Mouse (Mus musculus) adrenal gland, postnatal 4 days (tissue): ENCODE measurements around the gene Zfp9. TPM values are rescaled to one million over a fixed set of nuclear protein-coding genes. Genes with fewer than 3 reads are reported as not detected.

Source experiments
- DNase-seq, 2 experiments: peaks; one replicate each; pipeline ENCODE4 v3.0.0; 2021 to 2022; ENCODE audit warnings: low spot score in 2 of 2, mixed read lengths in 2 of 2
- long read RNA-seq, 2 experiments: library from polyadenylated mRNA; stranded (forward); transcript quantifications; one replicate each; pipeline ENCODE4 v2.0.0; 2021
- microRNA-seq: library from miRNA; unstranded; fragments of <30 nt; microRNA quantifications from one replicate; pipeline ENCODE4 v1.2.0, GENCODE M21; 2021
- total RNA-seq, 2 experiments: library from RNA; stranded (reverse); gene quantifications; 2 replicates each; pipeline ENCODE4 v1.2.3; 2021

The Zfp9 gene
- 10 to 100 TPM; 10.9 to 11.0 TPM for total RNA-seq
- long read RNA-seq, experiment 1, partial matches to known transcripts = 1 of 1 reads
- long read RNA-seq, experiment 1, other reads (novel, unspliced or antisense) = 0 of 1 reads
- long read RNA-seq, experiment 2, partial matches to known transcripts = 1 of 4 reads
- long read RNA-seq, experiment 2, other reads (novel, unspliced or antisense) = 2 of 4 reads

DNA sequence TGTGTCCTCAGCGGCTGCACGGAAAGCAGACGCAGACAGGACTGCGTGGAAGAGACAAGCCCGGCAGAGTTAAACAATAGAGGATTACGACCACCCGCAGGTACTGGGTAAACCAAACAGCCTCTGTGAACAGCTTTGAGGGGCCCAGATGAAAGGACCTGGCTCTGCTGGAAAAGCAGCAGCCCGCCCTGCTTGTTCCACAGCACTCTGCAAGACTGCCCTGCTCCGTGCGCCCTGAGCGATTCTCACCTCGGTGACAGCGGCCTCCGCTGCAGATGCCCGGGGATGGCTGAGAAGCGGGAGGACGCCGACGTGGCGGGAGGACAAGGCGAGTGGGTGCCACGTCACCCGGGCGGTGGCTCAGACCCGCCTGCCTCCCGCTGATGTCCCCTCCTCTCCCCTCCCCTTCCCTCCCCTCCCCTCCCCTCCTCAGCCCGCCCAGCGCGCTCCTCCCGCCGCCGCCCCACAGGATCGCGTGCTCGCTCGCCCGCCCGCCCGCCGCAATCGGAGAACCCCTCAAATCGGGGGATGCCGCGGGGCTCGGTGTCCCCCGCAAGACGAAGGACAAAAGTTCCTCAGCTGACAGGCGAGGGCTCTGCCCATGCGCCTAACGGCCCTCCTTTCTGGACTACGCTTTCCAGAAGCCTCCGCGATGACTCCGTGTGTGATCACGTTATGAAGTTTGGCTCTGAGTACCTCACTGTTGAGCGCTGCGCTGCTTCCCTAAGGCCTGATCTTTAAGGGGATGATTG, at the start of gene Zfp9:
Gene Zfp9, minus strand, starts transcription at position 364 of the 752 bp plus-strand sequence.
- DNase-seq = peak; percentile 34 to 45

DNA sequence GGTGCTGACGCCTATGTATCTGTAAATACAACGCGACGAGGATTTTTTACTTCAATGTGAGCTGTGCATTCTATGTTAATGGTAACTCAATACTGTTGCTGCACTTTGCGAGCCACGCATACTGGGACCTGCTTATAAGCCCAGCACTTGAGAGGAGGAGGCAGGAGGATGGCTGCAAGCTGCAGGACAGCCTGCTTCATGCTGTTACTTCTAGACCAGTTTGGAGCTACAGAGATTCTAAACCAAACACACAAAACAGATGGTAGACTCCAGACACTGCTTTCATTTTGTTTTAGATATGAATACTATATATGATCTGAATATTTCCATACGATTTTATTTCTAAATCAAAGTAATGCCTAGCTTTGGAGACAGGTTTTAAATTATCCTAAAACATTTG, 41.5 kb upstream of the Zfp9 start:
- DNase-seq = no peak

DNA sequence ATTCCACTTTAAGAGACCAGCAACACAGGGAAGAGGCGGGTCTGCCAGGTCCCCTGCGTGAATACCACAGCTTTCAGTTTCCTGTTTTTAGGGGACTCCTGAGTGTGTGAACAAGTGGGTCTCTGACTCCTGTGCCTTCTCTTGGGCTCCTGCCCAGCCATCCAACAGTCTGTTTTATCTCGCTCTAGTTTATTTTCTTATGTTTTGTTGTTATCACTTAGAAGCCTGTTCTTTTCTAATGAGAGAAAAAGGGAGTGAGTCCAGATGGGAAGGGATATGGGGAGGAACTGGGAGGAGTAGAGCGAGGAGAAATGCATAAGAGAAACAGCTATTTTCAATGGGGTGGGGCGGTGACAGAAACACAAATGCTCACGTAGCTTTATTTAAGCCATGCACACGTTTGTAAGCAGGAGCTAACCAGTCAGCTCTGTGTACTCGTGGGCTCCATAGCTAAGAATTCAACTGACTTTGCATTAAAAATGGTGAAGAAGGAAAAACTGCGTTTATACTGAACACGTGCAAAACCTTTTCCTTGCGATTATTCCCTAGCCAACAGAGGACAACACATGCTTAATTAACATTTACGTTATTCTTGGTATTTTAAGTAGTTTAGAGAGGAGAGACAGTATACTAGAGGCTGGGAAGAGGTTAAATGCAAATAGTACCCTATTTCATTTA, 34.4 kb upstream of the Zfp9 start:
- DNase-seq = no peak

DNA sequence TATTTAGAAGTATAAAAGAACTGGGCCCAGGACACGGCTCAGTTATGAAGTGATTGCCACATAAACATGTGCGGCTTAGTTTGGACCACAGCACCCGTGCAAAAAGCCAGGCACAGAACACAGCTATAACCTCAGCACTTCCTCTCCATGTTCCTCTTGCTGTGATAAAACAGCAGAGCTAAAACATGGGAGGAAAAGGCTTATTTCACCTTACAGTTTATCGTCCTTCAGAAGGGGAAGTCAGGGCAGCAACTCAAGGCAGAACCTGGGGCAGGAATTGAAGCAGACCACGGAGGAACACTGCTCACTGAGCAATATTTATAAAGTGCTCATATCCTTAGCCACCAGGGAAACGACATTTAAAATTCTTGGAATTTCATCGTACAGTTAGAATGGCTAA, 19.9 kb upstream of the Zfp9 start:
- DNase-seq = no peak

DNA sequence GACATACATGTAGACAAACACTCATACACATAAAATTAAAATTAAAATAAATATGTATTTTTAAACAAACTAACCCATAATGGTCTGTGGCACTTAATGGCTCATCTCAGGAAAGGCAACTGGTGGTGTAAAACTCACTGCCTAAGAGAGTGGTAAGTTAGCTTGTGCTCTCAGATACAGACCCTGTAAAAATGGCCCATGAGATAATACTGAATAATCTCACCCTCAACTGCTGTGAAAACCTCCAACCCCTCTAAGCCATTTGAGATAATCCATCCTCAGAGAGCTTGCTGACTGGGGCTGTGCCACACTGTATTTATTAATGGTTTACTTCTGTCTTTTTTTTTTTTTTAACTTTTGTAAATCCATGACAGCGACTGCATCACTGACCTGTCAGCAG, 3.0 kb upstream of the Zfp9 start:
- DNase-seq = no peak

DNA sequence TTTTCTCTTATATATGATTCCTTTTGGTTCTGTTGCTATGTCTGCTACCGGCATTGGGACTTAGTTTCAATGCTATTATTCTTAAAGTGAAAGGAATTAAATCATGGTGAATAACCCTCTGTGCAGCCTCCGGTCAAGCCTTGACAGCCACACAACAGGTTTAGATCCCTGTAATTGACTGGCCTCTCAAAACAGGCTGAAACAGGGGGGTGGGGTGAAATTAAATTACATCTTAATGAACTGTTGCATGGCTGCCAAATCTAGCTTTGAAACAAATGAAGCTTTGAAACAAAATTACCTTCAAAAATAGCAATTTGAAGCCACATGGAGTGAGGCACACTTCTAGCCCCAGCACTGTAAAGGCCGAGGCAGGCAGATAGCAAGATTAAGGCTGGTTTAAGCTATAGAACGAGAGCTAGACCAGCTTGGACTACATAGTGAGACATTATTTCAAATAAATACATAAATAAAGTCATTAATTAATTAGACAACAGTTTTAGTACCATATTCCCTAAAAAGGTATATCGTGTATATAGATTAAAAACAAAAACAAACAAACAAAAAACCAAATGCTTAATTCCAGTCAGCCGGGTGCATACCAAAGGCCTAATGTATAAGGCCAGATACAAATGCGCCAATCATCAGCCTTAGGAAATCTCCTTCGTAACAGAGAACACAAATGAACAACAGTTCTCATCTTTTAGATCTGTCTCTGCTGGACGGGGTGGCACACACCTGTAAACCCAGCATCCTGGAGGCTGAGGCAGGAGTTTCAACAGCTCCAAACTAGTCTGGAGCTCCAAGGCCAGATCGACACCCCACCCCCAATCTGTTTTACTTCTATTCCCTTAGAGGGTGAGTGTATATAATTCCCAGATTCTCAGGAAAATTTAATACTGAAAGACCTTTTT, 990 bp downstream of the Zfp9 start:
- no peak for DNase-seq

DNA sequence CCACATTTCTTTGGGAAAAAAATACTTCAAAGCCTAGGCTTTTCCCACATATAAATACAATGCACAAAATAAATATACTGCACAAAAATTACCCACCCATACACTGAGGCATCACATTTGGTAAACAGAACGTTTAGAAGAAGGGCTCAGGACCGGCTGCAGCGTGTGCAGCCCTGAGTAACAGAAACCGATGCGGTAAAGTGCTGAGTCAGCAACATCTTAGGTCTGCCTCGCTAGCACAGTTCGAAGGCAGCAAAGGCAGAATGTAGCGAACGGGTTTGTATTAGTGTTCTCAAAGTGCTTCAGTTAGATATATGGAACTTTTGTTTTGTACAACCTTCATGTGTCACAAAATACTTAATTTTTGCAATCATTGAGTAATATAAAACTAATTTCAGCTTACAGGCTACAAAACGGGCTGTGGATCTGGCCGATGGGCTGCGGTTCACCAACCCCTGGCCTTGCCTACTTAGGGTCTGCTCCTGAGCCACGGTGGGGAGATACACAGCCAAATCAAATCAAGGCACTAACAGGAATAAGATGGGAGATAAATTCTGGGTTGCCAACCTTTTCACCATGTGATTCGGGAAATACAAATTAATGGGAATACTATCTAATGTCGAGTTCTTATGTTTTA, 16.9 kb downstream of the Zfp9 start:
- DNase-seq = no peak

DNA sequence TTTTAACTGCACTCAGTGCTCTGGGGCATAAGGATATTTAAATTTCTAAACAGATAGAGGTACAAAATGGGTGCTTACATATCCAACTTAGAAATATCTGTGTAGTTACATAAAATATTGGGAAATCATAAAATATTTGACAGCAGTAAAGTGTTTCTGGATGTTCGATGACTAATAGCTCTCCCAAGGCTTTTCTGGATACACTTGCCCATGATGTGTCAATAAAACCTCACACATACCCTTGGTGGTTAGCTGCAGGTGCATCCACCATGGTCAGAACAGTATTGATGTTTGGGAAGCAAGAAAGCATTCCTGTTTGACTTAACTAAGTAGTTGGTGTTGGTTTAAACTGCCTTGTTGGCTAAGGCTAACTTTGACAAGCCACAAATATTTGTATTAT, 21.4 kb downstream of the Zfp9 start:
- DNase-seq = no peak

DNA sequence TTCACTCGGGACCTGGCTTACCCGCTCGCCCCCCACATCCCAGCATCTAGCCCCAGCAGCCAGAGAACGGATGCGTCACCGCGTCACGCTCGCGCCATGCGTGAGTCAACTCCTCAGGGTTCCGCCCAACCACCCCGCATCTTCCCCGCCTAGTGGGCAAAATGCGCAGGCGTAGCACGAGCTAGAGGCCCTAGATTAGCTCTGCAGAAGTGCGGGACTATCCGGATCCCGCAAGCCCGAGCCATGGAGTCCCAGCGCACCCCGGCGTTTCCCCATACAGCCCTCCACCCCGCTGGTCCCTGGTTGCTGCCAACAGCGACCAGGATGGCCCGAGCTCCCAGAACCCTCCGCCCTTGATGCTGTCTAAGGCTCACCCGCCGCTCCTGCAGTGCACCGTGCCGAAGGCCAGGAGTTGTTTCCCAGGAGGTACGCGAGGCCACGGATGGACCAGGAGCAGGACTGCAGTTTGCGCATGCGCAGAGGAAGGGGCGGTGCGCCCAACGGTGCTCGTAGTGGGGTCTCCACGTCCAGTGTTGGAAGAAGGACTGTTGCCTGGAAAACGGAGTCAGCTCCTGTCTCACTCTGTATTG, 24.0 kb downstream of the Zfp9 start, which contains the start of gene Zfp248:
Gene Zfp248, minus strand, starts transcription at position 487 of the 590 bp plus-strand sequence.
- DNase-seq = peak; percentile 64 to 78

DNA sequence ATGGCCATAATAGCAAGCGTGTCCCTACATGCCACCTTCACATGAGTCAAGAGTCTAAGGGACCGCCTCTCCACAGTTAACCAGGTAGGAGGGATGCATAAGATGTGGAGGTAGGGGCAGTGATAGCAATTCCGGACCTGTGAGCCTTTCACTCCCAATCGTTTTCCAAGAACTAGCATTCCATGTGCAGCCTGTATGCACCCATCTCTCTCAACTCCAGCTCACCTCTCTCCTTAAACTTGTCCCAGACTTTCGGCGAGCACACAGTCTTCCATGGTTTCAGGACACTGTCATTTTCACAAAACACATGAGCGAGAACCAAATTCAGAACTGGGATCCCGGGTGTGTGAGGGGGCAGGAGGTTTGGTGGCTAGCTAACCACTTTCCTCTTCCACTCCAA, 24.7 kb downstream of the Zfp9 start:
- DNase-seq = no peak

DNA sequence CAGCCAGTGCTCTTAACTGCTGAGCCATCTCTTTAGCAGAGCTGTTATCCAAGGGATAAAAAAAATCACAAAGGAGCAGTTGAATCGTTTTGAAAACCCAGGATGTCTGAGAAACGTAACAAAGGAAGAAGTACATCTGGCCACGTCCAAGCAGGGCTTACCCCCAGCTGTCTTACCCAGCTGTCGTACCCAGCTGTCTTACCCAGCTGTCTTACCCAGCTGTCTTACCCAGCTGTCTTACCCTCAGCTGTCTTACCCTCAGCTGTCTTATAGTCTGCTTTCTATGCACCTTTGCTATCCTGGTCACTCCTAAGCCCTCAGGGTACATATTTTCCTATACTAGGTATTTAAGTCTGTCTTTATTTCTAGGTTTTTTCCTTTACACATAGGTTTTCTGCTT, 47.6 kb downstream of the Zfp9 start:
- no peak for DNase-seq

DNA sequence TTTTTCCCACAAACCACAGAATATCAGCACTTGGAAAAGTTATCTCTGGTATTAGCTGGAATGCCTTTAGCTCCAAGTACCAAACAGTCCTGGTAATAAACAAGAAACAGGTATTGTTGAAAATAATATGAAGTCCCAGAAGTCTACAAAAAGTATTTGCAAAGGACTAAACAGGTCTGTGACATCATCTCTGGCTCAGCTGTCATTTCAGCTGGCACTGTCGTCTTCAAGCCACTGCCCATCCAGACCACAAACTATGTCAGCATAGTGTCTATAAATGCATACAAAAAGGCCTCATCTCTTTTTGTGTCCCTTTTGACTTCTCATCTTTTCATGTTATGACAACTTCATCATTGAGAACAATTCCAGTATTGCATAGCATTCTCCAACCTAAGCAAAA, 52.5 kb downstream of the Zfp9 start:
- no peak for DNase-seq

DNA sequence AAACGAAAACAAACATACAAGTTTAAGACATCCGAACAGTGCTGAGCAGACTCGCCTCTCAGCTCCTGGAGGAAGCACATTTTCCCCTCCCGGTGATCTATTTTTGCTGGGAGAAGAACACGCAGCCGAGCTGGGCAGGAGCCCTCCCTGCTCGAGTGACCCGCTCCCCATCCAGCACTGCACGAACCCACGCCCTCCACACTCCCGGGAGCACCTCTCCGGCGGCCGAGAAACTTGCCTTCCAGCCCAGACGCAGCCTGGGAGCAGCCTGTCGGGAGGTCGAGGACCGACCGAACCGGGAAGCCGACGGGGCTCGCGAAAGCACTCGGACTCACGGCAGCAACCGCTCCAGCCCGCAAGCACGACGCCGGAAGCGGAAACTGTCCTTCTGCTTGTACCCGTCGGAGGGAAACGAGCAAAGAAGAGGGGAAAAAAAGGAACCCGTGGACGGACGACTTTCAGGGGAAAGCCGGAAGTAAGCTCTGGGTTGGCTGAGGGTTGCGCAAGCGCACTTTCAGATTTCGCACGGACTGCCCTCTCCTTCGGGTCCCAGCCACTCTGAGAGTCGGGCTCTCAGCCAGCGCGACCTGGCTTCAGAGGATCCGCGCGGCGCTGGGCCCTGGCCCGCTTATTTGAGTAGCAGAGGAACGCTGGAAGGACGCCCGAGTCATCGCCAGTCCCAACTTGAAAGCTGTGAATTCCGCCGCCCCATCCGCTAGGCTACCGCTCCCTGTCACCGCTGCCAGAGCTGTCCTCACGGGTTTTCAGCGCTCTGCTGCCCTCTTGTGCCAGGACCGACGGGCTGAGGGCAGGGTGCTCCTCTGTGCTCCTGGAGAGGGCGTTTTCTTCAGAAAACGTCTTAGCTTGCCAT, 59.8 kb downstream of the Zfp9 start, which contains the start of gene Bms1:
Gene Bms1, minus strand, starts transcription at position 425 of the 871 bp plus-strand sequence.
- DNase-seq = peak; percentile 84

Small RNAs within 50 kb of the gene (microRNA-seq; reads per million reads assigned to microRNA genes)
- gene Gm25953 = not detected

Other genes with a start within 250 kb of the Zfp9 start
- gene Bms1, start 59.8 kb downstream of the Zfp9 start, total RNA-seq = 10 to 100 TPM; 33.1 to 35.9 TPM
- gene Zfp248, start 23.8 kb downstream of the Zfp9 start, total RNA-seq = 1 to 10 TPM; 5.5 to 6.7 TPM
- gene Ankrd26, start 82.9 kb upstream of the Zfp9 start, total RNA-seq = 1 to 10 TPM; 5.5 to 6.2 TPM